Mouse (Mus musculus) liver, embryonic 14.5 days (tissue): ENCODE data around the gene Brms1.
A peak's percentile ranks its signal among the peaks of the same experiment; 100 is the strongest.

Source experiments
- CTCF ChIP-seq: IDR thresholded peaks from 2 replicates; pipeline ENCODE4 v1.5.1; 2016; ENCODE audit warnings: antibody characterized with exemption, low read depth, control low read depth
- EP300 ChIP-seq: IDR thresholded peaks from 2 replicates; pipeline ENCODE4 v1.6.1; 2016; ENCODE audit warnings: antibody characterized with exemption, low read depth

DNA sequence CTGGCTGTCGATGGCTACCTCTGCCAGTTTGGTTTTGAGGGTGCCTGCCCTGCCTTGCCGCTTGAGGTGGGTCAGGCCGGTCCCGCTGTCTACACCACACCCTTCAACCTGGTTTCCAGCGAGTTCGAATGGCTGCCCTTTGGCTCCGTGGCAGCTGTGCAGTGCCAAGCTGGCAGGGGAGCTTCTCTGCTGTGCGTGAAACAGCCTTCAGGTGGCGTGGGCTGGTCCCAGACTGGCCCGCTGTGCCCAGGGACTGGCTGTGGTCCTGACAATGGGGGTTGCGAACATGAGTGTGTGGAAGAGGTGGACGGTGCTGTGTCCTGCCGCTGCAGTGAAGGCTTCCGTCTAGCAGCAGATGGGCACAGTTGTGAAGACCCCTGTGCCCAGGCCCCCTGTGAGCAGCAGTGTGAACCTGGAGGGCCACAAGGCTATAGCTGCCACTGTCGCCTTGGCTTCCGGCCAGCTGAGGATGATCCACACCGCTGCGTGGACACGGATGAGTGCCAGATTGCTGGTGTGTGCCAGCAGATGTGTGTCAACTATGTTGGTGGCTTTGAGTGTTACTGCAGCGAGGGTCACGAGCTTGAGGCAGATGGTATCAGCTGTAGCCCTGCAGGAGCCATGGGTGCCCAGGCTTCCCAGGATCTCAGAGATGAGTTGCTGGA, 27.5 kb downstream of the Brms1 start:
- TF ChIP-seq CTCF (peak; percentile 27; the same call in 1 of the 2 replicates), EP300 (no peak)
